Mouse (Mus musculus) testis, postnatal 14 days (tissue): ENCODE data around the gene Ccn5.

Experiments used
- DNase-seq: peaks from one replicate; pipeline ENCODE4 v3.0.0; 2021; ENCODE audit warnings: low spot score

Gene Ccn5

GRCm38 (mm10) chr2:163820607-163821006 is at the start of gene Ccn5:
TSS of gene Ccn5 (plus strand) at chr2:163820861.
- DNase-seq: peak; percentile 51

DNA sequence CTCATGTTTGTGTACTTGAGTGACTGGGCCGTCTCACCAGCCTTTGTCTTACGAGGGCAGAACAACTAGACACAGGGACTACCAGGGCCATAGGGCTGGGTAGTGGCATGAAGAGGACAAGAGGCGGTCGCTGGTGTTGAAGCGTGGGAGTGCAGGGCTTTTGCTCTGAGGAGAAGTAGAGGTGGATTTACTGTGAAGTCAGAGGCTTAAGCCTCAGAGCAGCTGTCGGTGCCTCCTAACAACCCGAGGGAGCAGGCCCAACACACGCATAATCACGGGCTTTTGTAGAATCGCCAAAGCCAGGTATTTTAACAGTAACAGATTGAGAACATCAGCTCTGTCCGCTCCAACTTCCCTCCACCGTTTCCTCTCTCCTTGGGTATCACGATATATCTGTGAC is 44.0 kb upstream of the Ccn5 start:
- DNase-seq: no peak

GRCm38 (mm10) chr2:163777061-163777460 is 43.6 kb upstream of the Ccn5 start:
- no peak for DNase-seq

DNA sequence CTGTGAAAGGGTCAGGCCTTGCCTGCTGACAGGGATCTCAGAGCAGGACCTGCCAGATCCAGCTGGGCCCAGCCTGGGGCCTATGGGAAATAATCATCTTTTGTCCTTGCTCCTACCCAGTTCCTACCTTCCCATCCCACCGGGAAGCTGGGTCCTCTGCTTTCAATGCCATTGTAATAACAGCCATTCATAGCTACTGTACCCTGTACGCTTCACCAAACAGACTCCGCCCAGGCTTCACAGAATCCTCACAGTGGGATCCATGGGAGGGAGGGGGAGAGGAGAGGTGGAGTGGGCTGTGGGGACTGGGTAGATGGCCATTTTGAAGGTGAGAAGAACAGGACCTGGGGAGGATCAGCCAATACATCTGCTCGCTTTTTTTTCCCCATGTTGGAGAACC is 41.8 kb upstream of the Ccn5 start:
- no peak for DNase-seq

DNA sequence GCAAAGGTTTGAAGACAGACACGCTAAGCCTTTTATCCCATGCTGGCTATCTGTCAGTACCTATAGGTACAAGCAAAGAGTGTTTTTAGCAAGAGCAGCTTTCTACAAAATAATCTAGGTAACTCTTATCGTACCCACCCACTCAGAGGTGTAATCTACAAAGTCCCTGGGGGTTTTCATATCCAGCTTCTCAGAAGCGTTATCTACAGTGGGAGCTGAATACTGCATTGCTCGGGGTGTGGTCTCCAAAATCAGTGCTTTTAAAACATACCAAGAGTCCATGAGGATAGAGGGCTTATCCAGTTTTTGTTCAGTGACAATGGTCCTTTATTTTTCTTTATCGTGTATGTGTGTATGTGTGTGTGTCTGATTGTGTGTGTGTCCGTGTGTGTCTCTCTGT is 37.3 kb upstream of the Ccn5 start:
- DNase-seq: no peak

- DNase-seq: no peak
Measured at GRCm38 (mm10) chr2:163783901-163784300, 36.8 kb upstream of the Ccn5 start.

- no peak for DNase-seq
Measured at GRCm38 (mm10) chr2:163787086-163787485, 33.6 kb upstream of the Ccn5 start.

DNA sequence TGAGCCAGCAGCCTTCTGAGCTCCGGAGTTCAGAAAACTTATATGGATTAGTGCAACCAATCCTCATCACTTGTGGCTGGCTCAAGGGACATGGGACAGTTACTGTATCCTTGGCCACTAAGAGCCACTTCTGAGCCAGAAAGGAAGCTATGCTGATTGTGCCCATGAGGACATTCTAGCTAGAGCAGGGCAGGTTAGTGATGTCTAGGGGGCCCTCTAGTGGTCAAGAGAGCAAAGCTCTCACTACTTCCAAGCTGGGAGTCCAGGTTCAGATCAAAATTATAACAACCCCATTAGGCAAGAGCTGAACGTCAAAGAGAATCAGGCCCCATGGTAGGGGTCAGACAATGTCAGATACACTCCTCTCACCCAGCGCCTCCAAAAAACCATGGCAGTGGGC is 33.0 kb upstream of the Ccn5 start:
- DNase-seq: no peak

- DNase-seq: no peak
Measured at GRCm38 (mm10) chr2:163788484-163788883, 32.2 kb upstream of the Ccn5 start.

- DNase-seq: no peak
Measured at GRCm38 (mm10) chr2:163798411-163798810, 22.2 kb upstream of the Ccn5 start.

GRCm38 (mm10) chr2:163800832-163801231 is 19.8 kb upstream of the Ccn5 start:
- DNase-seq: peak; percentile 42

- DNase-seq: no peak
Measured at GRCm38 (mm10) chr2:163801406-163801805, 19.3 kb upstream of the Ccn5 start.

- no peak for DNase-seq
Measured at GRCm38 (mm10) chr2:163803838-163804237, 16.8 kb upstream of the Ccn5 start.

GRCm38 (mm10) chr2:163809166-163809565 is 11.5 kb upstream of the Ccn5 start:
- DNase-seq: no peak

GRCm38 (mm10) chr2:163809704-163810103 is 11.0 kb upstream of the Ccn5 start:
- no peak for DNase-seq

DNA sequence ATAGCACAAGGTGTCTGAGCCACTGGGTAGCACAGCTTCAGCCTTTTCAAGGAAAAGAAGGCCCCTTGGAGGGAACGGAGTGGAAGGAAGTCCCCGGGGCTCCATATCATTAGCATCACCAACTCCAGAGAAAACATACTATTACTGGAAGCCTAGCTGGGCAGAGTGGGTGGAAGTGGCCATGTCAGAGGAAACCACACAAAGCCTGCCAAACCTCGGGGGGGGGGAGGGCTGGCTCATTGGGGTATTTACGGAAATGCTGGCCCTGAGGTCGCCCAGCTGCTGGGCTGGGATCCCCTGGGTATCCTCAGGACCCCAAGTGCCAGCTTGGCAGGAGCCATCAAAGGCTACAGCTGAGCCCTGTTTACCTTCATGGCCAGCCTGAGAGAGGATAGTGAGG is 7.6 kb upstream of the Ccn5 start:
- DNase-seq: no peak

DNA sequence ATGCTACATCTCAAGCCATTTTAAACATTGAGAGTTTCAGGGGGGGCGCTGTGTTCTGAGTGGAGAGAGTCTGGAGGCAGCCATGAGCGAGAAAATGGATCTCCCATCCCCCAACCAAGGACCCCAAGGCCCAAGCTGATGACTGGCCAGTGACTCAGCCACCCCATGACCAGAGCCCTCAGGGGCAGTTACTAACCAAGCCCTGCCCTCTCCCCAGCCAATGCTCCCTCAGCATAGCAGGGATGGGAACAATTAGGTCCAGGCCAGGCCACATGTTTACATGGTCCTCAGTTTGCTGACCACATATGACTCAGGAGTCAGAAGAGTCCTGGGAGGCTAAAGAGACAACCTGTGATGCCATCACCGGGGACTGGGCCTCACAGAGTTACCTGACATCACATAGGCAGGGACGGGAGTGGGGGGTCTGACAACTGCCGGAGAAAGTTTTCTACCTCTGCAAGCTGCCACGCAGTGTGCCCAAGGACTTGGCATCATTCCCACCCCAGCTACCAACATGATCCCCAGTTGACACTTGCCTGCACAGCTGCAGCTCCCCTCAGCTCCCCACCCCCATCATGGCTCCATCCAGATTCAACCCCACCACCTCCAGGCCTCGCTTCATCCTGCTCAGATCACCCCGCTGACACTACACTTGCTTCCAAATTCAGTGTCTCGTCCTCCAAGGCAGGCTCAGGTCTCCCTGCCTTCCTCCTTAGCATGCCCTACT is 5.8 kb upstream of the Ccn5 start:
- no peak for DNase-seq

DNA sequence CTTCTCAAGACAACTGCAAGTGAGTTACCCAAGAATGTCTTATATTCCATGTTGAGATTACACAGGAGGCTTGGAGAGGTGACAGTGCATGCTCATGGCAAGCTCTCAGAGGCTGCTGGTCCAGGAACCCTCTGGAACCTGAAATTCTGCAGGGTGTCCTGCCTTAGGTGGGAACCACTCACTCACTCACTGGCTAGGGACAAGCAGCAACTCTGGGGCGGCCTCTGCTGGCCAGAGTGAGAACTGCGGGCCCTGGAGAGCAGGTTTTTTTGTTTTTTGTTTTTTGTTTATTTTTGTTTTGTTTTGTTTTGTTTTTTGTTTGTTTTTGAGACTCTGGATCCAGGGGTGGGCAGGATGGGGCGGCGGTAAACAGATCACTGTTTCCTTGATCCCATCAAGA is 2.6 kb downstream of the Ccn5 start:
- no peak for DNase-seq

GRCm38 (mm10) chr2:163823771-163824170 is 3.1 kb downstream of the Ccn5 start:
- no peak for DNase-seq

- no peak for DNase-seq
Measured at GRCm38 (mm10) chr2:163825861-163826260, 5.2 kb downstream of the Ccn5 start.

- DNase-seq: no peak
Measured at GRCm38 (mm10) chr2:163826494-163826893, 5.8 kb downstream of the Ccn5 start.

DNA sequence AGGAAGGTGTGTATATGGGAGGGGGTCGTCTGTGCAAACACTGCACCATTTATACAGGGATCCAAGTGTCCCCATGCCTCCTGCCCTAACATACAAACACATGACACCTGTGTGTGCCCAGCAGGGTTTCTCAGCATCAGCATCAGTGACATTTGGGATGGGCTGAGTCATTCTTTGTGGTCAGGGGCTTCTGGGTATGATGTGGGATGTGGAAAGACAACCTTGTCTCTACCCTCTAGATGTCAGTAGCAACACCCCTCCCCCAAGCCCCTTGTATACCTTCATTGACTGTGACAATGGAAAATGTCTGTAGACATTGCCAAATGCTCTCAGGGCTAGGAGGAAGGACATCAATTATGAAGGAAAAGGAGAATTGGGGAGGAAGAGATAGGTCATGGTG is 10.5 kb downstream of the Ccn5 start:
- no peak for DNase-seq

- DNase-seq: peak; percentile 83
Measured at GRCm38 (mm10) chr2:163838043-163838442, 17.4 kb downstream of the Ccn5 start.

GRCm38 (mm10) chr2:163839519-163839918 is 18.9 kb downstream of the Ccn5 start:
- peak; percentile 68 for DNase-seq
